Mouse (Mus musculus): ENCODE data around the gene Eif4e1b. TPM values are rescaled to one million over a fixed set of nuclear protein-coding genes. Genes with fewer than 3 reads are reported as not detected.

Gene Eif4e1b
- polyA plus RNA-seq, 1 experiment from 2014 or later: not detected

DNA sequence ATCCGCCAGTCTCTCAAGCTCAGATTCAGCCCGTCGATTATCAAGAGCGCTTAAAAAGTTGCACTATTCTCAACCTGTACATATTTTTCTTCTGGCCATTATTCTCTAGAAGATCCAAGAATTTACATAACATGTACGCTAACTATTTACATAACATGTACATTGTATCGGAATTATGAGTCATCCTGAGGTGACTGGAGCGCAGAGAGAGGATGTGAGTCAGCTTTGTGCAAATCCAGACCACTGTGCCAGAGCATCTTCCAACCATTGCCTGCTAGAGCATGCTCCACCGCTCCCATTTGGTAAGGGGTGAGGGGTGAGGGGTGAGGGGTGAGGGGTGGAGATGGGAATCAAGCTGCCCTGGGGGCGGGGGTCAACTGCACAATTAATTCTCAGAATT, 29.6 kb downstream of the Eif4e1b start:
- Histone ChIP-seq H3K27ac (replicated peaks) (no peak overlapping the region), H3K4me1 (peaks cover 8% of the 10 kb centered on the region), H3K36me3 (no peaks in the 10 kb centered on the region), H3K9me3 (replicated peaks) (no peaks in the 10 kb centered on the region), H3K27me3 (ENCODE audit: low read depth, poor library complexity, severe bottlenecking) (peaks cover 27% of the 10 kb centered on the region), H3K4me3 (no peak overlapping the region)
- 90% methylated on average over 9 of the region's 9 CpGs for WGBS
- DNase-seq (ENCODE audit: low spot score): no peak

DNA sequence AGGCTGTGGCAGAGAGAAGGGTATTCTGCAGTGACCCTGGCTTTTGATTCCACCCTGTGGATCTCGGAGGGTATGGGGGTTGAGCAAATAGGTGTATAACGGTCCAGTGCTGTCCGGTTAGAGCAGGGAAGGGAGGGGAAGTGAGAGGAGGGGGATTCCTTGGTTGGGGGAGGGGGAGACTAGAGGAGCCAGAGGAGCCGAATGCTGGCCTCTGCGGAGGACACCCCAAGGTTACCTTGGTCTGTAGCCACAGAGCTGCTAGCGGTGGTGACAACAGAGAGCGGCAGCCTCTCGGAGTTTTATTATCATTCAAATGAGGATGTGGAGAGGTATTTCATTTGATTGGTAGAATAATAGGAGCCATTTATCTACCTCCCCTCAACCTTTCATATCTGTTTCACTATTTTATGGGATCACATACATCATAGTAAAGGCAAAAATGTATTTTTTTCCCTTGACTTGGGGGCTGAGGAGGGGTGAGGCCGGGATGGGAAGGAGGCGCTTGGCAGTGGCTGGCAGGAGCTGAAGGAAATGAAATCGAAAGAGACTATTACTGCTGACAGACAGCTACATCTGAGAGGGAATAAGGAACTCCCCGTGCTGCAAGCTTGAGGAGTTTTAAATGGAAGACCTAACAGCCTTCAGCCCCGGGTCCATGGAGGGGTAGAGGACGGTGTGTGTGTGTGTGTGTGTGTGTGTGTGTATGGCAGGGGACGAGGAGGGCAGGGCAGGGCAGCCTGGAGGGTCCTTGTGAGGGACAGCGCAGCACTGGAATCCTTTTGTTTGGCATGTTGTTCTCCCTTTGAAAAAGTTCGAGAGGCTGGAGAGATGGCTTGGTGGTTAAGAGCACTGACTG, 34.8 kb downstream of the Eif4e1b start:
- DNase-seq (ENCODE audit: low spot score): no peak
- 21% methylated on average over 17 of the region's 17 CpGs for WGBS
- Histone ChIP-seq H3K4me3 (peak overlapping the region; percentile 28), H3K27me3 (ENCODE audit: low read depth, poor library complexity, severe bottlenecking) (peaks cover 56% of the 10 kb centered on the region), H3K27ac (replicated peaks) (peak overlapping the region; percentile 55), H3K9me3 (replicated peaks) (no peaks in the 10 kb centered on the region), H3K36me3 (no peaks in the 10 kb centered on the region), H3K4me1 (peaks cover 15% of the 10 kb centered on the region)

DNA sequence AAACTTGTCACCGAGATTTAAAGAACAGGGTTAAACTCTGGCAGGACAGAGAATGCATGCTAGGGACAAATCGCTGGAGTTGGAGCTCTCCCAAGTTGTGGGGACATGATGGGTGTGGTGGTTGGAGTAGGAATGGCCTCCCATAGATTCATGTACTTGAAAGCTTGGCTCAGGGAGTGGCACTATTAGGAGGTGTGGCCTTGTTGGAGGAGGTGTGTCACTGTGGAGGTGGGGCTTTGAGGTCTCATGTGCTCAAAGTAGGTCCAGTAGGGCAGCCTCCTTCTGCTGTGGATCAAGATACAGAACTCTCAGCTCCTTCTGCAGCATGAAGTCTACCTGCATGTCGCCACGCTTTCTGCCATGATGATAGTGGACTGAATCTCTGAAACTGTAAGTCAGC, 37.3 kb downstream of the Eif4e1b start:
- no peaks in the 10 kb centered on the region for H3K36me3 ChIP-seq
- H3K27me3 ChIP-seq (ENCODE audit: low read depth, poor library complexity, severe bottlenecking): peaks cover 69% of the 10 kb centered on the region
- no peak overlapping the region for H3K27ac ChIP-seq (replicated peaks)
- WGBS: 87% methylated on average over 4 of the region's 4 CpGs
- H3K9me3 ChIP-seq (replicated peaks): no peaks in the 10 kb centered on the region
- H3K4me3 ChIP-seq: no peak overlapping the region
- no peak for DNase-seq (ENCODE audit: low spot score)
- peaks cover 29% of the 10 kb centered on the region for H3K4me1 ChIP-seq

DNA sequence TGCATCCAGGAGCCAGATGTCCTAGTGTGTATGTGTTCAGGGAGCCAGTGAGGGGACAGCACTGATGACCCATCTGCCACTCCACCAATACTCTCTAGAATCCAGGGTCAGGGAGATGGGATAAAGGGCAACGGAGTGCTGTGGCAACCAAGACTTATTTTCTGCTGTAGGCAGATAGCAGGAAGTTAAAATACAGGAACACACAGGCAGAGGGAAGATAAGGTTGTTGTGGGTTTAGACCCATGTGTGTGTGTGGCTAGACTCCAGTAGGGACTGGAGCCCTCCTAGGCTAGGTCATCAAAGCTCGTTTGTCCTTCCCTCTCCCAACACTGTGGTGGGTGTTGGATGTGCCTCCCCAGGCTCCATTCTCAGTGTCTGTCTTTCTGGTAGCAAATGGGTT, 38.1 kb downstream of the Eif4e1b start:
- WGBS: 81% methylated on average over 2 of the region's 2 CpGs

DNA sequence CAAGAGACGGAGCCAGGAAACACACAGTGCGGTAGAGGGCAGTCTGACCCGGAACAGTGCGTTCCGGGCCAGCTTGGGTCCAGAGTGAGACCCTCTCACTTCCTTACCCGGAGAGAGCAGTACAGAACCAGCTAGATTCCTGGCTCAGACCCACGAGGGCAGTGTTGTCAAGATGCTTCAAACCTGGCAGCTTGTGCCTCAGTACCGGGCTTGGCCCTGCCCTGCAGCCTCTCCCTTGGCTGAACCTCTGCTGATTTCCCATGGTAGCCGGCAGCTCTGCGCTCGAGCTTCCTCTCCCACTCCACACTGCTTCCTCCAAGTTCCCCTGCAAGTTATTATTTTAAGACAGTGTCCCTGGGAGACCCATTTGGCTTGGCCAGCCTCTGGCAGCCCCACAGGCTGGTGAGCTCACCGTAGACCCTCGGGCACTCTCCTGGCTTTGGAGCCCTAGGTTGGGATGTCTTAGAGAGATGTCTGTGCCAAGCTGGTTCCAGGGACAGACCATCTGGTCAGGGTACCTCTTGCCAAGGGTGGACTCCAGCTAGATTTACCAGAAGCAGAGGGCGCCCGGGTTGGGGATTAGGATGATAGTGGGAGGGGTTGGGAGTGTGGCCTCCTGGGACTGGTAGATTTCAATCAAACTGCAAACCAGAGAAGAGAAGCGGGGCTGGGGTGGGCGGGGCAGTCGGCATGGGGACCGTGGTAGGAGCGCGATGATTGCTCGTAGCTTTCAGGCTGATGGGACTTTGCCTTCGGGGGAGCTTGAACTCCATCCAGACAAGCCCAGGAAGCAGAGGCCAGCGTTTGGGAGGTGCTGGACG, 40.5 kb downstream of the Eif4e1b start:
- Histone ChIP-seq H3K27ac (replicated peaks) (peak overlapping the region; percentile 58; the same call in 1 of the 2 replicates), H3K27me3 (ENCODE audit: low read depth, poor library complexity, severe bottlenecking) (peaks cover 47% of the 10 kb centered on the region), H3K9me3 (replicated peaks) (no peaks in the 10 kb centered on the region), H3K4me1 (peaks cover 16% of the 10 kb centered on the region), H3K36me3 (no peaks in the 10 kb centered on the region), H3K4me3 (peak overlapping the region; percentile 40)
- peak; percentile 47 for DNase-seq (ENCODE audit: low spot score)
- 18% methylated on average over 25 of the region's 25 CpGs for WGBS

More for the DNA sequence above, 38.1 kb downstream of the Eif4e1b start:
- Histone ChIP-seq H3K27ac (replicated peaks) (no peak overlapping the region), H3K36me3 (no peaks in the 10 kb centered on the region), H3K4me1 (peaks cover 29% of the 10 kb centered on the region), H3K27me3 (ENCODE audit: low read depth, poor library complexity, severe bottlenecking) (peaks cover 61% of the 10 kb centered on the region), H3K4me3 (no peak overlapping the region), H3K9me3 (replicated peaks) (no peaks in the 10 kb centered on the region)
- DNase-seq (ENCODE audit: low spot score): no peak

DNA sequence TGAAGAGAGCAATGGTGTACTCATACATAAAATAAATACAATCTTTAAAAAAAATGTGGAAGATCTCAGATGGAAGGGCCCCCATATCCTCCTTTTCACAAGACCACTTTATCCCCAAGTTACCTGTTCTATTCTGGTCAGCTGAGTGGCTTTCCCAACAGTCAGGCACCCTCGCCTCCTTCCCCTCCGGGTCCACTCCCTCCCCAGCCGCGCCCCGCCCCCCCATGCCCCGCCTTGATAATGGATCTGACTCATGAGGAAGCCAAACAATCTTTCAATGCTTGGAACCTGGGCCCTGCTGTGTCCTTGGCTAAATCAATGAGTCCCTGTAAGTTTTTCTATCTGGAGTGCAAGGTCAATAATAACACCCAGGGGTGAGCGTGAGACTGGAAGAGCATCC, 44.2 kb downstream of the Eif4e1b start:
- H3K27me3 ChIP-seq (ENCODE audit: low read depth, poor library complexity, severe bottlenecking): peaks cover 22% of the 10 kb centered on the region
- H3K4me1 ChIP-seq: peaks cover 22% of the 10 kb centered on the region
- H3K27ac ChIP-seq (replicated peaks): no peak overlapping the region
- H3K36me3 ChIP-seq: no peaks in the 10 kb centered on the region
- H3K9me3 ChIP-seq (replicated peaks): no peaks in the 10 kb centered on the region
- DNase-seq (ENCODE audit: low spot score): no peak
- no peak overlapping the region for H3K4me3 ChIP-seq
- 64% methylated on average over 7 of the region's 7 CpGs for WGBS

DNA sequence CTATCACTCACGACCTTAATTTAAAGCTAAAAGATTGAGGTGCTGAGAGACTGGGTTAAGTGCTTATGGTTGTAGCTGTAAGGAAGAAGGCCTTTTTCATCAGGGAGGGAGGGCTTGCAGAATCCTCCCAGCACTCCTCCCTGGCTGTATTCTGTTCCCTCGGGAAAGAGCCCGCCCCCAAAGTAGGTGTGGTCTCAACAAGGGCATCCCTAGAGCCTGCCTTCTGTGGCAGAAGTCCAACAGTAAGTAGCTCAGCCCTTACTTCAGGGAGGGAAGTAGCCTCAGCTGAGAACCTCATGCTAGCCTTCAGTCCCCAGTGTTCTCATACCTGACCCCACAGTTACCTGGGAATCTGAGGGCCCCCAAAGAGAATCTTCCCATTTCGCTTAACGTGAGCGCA, 44.7 kb downstream of the Eif4e1b start:
- DNase-seq (ENCODE audit: low spot score): no peak
- Histone ChIP-seq H3K36me3 (no peaks in the 10 kb centered on the region), H3K9me3 (replicated peaks) (no peaks in the 10 kb centered on the region), H3K27me3 (ENCODE audit: low read depth, poor library complexity, severe bottlenecking) (peaks cover 17% of the 10 kb centered on the region), H3K4me3 (no peak overlapping the region), H3K27ac (replicated peaks) (no peak overlapping the region), H3K4me1 (peaks cover 22% of the 10 kb centered on the region)
- WGBS: 62% methylated on average over 6 of the region's 6 CpGs

DNA sequence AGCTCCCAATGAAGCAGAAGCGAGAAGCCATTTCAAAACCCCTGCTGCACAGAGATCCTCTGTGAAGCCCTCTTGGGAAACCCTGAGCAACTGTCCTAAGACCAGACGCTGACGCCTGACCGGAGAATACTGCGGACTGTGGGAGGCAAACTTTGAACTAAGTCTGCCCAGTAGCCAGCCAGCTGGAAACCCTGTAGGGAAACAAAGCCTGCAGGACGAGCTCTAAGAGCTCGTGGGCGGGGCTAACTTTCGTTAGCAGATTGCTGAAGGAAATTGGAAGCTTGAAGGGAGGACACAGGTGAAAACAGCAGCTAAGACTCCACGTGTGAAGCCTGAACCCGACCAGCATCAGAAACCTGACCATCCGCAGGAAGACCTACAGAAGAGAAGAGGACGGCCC, 45.7 kb downstream of the Eif4e1b start:
- peak overlapping the region; percentile 52; the same call in 1 of the 2 replicates for H3K27ac ChIP-seq (replicated peaks)
- no peaks in the 10 kb centered on the region for H3K9me3 ChIP-seq (replicated peaks)
- H3K4me1 ChIP-seq: peaks cover 16% of the 10 kb centered on the region
- H3K36me3 ChIP-seq: no peaks in the 10 kb centered on the region
- peak overlapping the region; percentile 16 for H3K4me3 ChIP-seq
- DNase-seq (ENCODE audit: low spot score): peak; percentile 37
- peaks cover 8% of the 10 kb centered on the region for H3K27me3 ChIP-seq (ENCODE audit: low read depth, poor library complexity, severe bottlenecking)
- WGBS: 3% methylated on average over 13 of the region's 13 CpGs

DNA sequence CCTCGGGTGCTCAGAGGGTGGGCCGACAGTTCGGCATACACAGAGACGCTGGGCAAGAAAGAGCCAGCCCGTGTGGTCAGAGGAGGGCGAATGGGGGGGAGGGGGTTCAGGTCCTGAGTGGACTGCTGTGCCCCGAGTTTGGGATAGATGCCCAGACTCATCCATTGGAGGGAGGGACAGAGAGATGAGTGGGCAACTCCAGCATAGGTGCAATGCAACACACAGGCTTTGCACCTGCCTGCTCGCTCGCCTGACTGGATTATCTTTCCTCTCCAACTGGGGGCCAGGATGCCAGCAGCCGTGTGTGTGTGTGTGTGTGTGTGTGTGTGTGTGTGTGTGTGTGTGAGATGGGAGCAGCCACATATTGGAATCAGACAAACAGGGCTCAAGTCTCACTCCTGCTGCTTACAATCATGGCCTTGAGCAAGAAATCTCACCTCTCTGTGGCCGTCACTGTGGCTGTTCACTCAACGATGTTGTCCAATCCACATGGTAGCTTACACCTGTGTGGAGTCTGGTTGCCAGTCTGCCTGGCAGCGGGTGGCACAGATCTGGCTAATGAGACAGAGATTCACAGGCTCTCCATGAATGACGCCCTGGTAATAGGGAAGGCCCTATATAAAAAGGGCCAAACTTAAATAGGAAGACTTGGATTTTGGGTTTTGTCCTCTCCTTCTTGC, 52.7 kb downstream of the Eif4e1b start:
- no peaks in the 10 kb centered on the region for H3K36me3 ChIP-seq
- no peak overlapping the region for H3K27ac ChIP-seq (replicated peaks)
- H3K4me3 ChIP-seq: no peak overlapping the region
- no peak for DNase-seq (ENCODE audit: low spot score)
- peaks cover 9% of the 10 kb centered on the region for H3K4me1 ChIP-seq
- peaks cover 11% of the 10 kb centered on the region; the same call in 1 of the 2 replicates for H3K27me3 ChIP-seq (ENCODE audit: low read depth, poor library complexity, severe bottlenecking)
- WGBS: 76% methylated on average over 14 of the region's 14 CpGs
- H3K9me3 ChIP-seq (replicated peaks): peaks cover under 1% of the 10 kb centered on the region; the same call in 1 of the 2 replicates

DNA sequence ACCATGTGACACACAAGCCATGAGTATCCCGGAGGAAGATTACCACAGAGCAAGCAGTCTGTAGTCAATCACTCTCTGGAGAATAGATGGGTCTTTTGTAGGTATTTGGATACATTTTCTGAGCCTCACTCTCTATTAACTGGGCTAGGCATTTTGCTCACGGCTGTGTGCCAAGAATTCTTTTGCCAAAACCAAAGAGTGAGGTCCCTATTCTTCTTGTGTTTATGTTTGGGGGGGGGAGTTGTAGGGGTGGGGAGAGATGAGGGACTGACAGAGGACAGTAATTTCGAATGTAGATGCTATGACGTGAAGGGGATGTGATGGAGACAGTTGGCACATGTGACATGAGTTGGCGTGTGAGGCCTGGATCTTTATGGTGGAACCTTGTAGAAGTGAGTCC, 53.3 kb downstream of the Eif4e1b start:
- H3K27ac ChIP-seq (replicated peaks): no peak overlapping the region
- WGBS: 82% methylated on average over 5 of the region's 5 CpGs
- H3K4me3 ChIP-seq: no peak overlapping the region
- peaks cover 9% of the 10 kb centered on the region for H3K4me1 ChIP-seq
- peaks cover 7% of the 10 kb centered on the region; the same call in 1 of the 2 replicates for H3K9me3 ChIP-seq (replicated peaks)
- no peak for DNase-seq (ENCODE audit: low spot score)
- no peaks in the 10 kb centered on the region for H3K36me3 ChIP-seq
- H3K27me3 ChIP-seq (ENCODE audit: low read depth, poor library complexity, severe bottlenecking): peaks cover 11% of the 10 kb centered on the region; the same call in 1 of the 2 replicates

DNA sequence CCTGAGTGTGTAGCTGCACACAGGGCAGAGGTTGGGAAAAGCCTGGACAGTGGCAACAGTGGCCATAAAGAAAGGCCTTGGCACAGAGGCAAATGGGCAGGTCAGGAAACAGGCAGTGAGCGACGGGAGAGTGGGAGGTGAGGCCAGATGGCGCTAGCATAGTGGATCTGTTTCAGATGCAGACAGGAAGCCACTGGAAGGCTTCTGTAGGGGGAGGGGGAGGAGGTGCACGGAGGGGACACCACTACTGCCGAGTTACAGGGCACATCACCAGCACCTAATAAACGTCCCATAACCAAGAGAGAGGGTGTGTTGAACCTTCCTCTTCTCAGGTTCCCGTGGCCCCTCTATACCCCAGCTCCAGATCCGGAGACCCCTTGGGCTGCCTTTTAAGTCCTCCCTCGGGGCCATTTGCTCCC, 53.7 kb downstream of the Eif4e1b start:
- H3K27ac ChIP-seq (replicated peaks): no peak overlapping the region

More for the DNA sequence above, 53.7 kb downstream of the Eif4e1b start:
- Histone ChIP-seq H3K27me3 (ENCODE audit: low read depth, poor library complexity, severe bottlenecking) (peaks cover 11% of the 10 kb centered on the region; the same call in 1 of the 2 replicates), H3K4me1 (peaks cover 9% of the 10 kb centered on the region), H3K4me3 (no peak overlapping the region), H3K36me3 (no peaks in the 10 kb centered on the region), H3K9me3 (replicated peaks) (peaks cover 10% of the 10 kb centered on the region; the same call in 1 of the 2 replicates)
- DNase-seq (ENCODE audit: low spot score): no peak
- 30% methylated on average over 9 of the region's 9 CpGs for WGBS

Data from midbrain, embryonic 10.5 days (tissue).